Mouse (Mus musculus) limb, embryonic 13.5 days (tissue): Measurements from ENCODE around the gene Apol7e. TPM values are rescaled to one million over a fixed set of nuclear protein-coding genes. Genes with fewer than 3 reads are reported as not detected.
"Not testable (repeated sequence)": the region's sequence is repeated elsewhere in the genome, so short reads cannot be mapped to it uniquely, and the experiment has no call there.

Source experiments
- ATAC-seq: fragments of 200-750 bp; cut with Nextera tagmentation; 2 replicates; pipeline ENCODE4 v1.8.0; 2017; ENCODE audit warnings: low read depth, moderate number of reproducible peaks, moderate TSS enrichment; ENCODE audit not compliant: low FRiP score
- H3K27ac ChIP-seq: fragments of 300-500 bp; sonication (generic); 2 replicates; pipeline ENCODE4 v1.5.1; 2015; ENCODE audit warnings: inconsistent platforms, mild to moderate bottlenecking, moderate library complexity
- H3K27me3 ChIP-seq: fragments of 300-500 bp; sonication (generic); 2 replicates; pipeline ENCODE4 v1.6.1; 2015; ENCODE audit warnings: mild to moderate bottlenecking, inconsistent platforms
- H3K36me3 ChIP-seq: fragments of 300-500 bp; sonication (generic); 2 replicates; pipeline ENCODE4 v1.6.1; 2015; ENCODE audit warnings: inconsistent platforms, mild to moderate bottlenecking, moderate library complexity
- H3K4me1 ChIP-seq: fragments of 300-500 bp; sonication (generic); 2 replicates; pipeline ENCODE4 v1.6.1; 2015; ENCODE audit warnings: inconsistent platforms
- H3K4me2 ChIP-seq: fragments of 300-500 bp; sonication (generic); replicated peaks from 2 replicates; pipeline ENCODE4 v1.6.1; 2015; ENCODE audit warnings: inconsistent platforms, mild to moderate bottlenecking, moderate library complexity
- H3K4me3 ChIP-seq: fragments of 300-500 bp; sonication (generic); 2 replicates; pipeline ENCODE4 v1.5.1; 2015; ENCODE audit warnings: moderate library complexity, mild to moderate bottlenecking, inconsistent platforms
- H3K9ac ChIP-seq: fragments of 300-500 bp; sonication (generic); 2 replicates; pipeline ENCODE4 v1.6.1; 2015; ENCODE audit warnings: mild to moderate bottlenecking, inconsistent platforms
- H3K9me3 ChIP-seq: fragments of 300-500 bp; sonication (generic); 2 replicates; pipeline ENCODE4 v1.6.1; 2016; ENCODE audit warnings: inconsistent platforms
- WGBS: fragments of 180-500 bp; shearing (Covaris S2); methylation state at CpG from one replicate; pipeline ENCODE4 v1.1.7; 2015; 5-methylcytosine and 5-hydroxymethylcytosine counted together
- polyA plus RNA-seq: library from polyadenylated mRNA; unstranded; fragments of >200 nt; fragmentation: Nextera tagmentation; extraction: Ambion mirVana; gene quantifications from 2 replicates; pipeline ENCODE4 v1.2.1, GENCODE M21; 2015

Gene Apol7e
- polyA plus RNA-seq, 1 experiment from 2014 or later, result not detected

DNA sequence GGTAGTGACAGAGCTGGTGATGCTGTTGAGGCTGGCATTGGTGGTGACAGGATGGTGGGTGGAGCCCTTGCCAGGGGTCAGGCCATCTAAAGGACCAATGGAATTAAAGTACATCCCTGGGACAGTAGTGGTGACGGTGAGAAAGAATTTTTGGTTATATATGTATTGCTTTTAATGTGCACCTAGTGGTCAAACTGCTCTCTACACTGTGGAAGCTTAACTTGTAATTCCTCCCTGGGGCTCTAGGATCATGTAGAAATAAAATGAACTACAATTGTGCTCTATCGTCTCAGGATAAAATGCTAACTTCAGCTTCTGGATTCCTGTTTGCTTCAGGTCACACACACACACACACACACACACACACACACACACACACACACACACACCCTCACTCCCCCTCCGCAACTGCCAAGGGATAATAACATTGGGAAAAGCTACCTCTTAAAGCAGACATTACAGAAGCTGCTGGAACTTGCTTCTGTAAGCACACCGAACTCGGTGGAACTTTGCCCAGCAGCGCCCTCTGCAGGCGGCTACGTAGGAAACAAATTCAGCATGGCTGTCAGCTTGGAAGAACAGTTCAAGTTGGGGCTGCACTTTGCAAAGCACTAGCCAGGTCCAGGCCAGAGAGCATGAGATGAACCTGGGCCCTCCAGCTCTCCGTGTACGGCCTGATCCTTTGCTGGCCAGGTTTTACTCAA, 25.7 kb downstream of the Apol7e start:
- not testable (repeated sequence) for H3K4me2 ChIP-seq, H3K4me1 ChIP-seq, H3K36me3 ChIP-seq, H3K9me3 ChIP-seq, H3K4me3 ChIP-seq, H3K9ac ChIP-seq, H3K27ac ChIP-seq, H3K27me3 ChIP-seq
- ATAC-seq, result peak; percentile 36; the same call in 1 of the 2 replicates
- 17% methylated on average over 2 of the region's 10 CpGs for WGBS

- not testable (repeated sequence) for ATAC-seq, H3K27me3 ChIP-seq, H3K9ac ChIP-seq, H3K27ac ChIP-seq, H3K9me3 ChIP-seq, H3K36me3 ChIP-seq, H3K4me2 ChIP-seq, H3K4me1 ChIP-seq, H3K4me3 ChIP-seq
- 70% methylated on average over 6 of the region's 6 CpGs for WGBS
Observed at GRCm38 (mm10) chr15:77725393-77726020, 26.9 kb downstream of the Apol7e start.

DNA sequence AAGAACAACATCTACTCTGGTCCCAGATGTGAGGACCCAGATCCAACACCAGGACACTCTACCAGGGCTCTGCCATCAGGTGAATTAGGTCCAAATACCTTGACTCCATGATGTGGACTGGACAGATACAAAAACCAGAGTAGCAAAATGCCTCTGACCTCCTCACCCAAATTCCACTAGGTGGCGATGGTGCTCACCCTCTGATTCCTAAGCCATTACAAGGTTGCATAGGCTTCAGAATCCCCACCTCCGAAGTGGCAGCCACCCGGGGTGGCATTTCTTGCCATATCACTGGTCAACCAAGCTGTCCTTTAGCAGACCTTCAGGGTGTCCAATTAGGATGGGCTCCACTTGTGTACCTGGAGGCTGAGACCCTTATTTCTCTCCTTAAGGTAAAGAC, 28.5 kb downstream of the Apol7e start:
- H3K36me3 ChIP-seq, H3K9ac ChIP-seq, H3K4me2 ChIP-seq, H3K27me3 ChIP-seq, ATAC-seq, H3K27ac ChIP-seq, H3K9me3 ChIP-seq, H3K4me1 ChIP-seq, H3K4me3 ChIP-seq: not testable (repeated sequence)
- 7% methylated on average over 3 of the region's 3 CpGs for WGBS

DNA sequence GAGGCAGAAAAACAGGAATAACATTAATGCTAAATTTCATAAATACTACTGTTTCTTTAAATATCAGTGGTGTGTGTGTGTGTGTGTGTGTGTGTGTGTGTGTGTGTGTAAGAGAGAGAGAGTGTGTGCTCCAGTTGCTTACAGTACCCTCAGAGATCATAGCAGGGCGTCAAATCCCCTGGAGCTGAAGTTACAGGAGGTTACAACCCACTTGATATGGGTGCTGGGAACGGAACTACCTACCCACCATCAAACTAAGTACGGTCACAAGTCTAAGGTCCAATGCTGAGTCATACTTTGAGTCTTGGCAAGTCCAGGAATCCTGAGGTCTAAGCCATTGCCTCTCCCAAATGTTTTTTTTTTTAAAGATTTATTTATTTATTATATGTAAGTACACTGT, 29.1 kb downstream of the Apol7e start:
- not testable (repeated sequence) for ATAC-seq, H3K27ac ChIP-seq, H3K4me1 ChIP-seq, H3K4me3 ChIP-seq, H3K9ac ChIP-seq, H3K4me2 ChIP-seq, H3K36me3 ChIP-seq, H3K27me3 ChIP-seq, H3K9me3 ChIP-seq
- 80% methylated on average over 3 of the region's 3 CpGs for WGBS

- ATAC-seq, result not testable (repeated sequence)
- WGBS, result 85% methylated on average over 2 of the region's 4 CpGs
Observed at GRCm38 (mm10) chr15:77728739-77729138, 30.1 kb downstream of the Apol7e start, which contains the start of gene Apol9b. Gene Apol9b, plus strand, starts transcription at chr15:77729039.

DNA sequence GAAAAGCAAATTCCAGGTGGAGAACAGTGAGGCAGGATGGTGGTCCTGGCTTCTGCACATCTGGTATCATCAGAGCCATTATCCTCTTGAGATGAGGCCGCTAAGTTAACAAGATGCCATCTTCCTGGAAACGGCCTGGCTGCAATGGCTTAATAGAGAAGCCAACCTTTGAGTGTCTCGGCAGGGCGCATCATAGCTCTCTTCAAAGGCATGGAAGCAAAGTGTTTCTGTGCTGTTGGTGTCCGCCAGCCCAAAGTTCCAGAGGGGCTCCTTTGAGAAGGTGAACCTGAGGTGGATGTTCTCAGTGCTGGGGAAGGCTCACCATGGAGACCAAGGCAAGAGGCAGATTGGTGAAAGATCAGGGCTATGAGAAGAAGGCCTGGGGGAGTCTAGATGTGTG, 32.9 kb downstream of the Apol7e start:
- H3K9me3 ChIP-seq, result no peaks in the 10 kb centered on the region
- no peak overlapping the region for H3K4me2 ChIP-seq
- no peaks in the 10 kb centered on the region for H3K4me1 ChIP-seq
- no peak overlapping the region for H3K27ac ChIP-seq
- no peaks in the 10 kb centered on the region for H3K27me3 ChIP-seq
- no peak overlapping the region for H3K4me3 ChIP-seq
- ATAC-seq, result no peak
- H3K36me3 ChIP-seq, result no peaks in the 10 kb centered on the region
- 88% methylated on average over 5 of the region's 5 CpGs for WGBS
- no peak overlapping the region for H3K9ac ChIP-seq

More at GRCm38 (mm10) chr15:77728739-77729138, 30.1 kb downstream of the Apol7e start, which contains the start of gene Apol9b:
- not testable (repeated sequence) for H3K4me2 ChIP-seq, H3K27ac ChIP-seq, H3K9ac ChIP-seq, H3K27me3 ChIP-seq, H3K4me1 ChIP-seq, H3K36me3 ChIP-seq, H3K4me3 ChIP-seq, H3K9me3 ChIP-seq

DNA sequence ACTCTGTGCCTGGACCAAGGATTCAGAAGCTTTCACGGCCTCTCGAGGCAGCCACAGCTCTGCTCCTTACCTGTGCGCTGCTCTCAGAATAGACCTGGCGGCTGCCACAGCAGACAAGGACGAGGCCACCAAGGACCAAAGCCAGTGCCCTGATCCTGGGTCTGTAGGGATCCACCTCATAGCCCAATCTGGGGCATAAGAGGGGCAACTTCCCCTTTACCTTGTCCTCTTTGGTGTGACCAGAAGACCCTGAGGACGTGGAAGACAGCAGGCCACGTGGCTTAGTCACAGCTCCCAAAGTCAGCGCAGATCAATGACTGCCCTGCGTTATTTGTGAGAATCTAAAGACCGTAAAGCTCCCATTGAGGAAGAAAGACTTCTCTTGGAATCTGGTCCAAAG, 34.2 kb downstream of the Apol7e start:
- not testable (repeated sequence) for H3K4me3 ChIP-seq, H3K27ac ChIP-seq, H3K4me1 ChIP-seq, H3K36me3 ChIP-seq, H3K9ac ChIP-seq, ATAC-seq, H3K27me3 ChIP-seq, H3K4me2 ChIP-seq, H3K9me3 ChIP-seq
- WGBS, result 67% methylated on average over 10 of the region's 10 CpGs

DNA sequence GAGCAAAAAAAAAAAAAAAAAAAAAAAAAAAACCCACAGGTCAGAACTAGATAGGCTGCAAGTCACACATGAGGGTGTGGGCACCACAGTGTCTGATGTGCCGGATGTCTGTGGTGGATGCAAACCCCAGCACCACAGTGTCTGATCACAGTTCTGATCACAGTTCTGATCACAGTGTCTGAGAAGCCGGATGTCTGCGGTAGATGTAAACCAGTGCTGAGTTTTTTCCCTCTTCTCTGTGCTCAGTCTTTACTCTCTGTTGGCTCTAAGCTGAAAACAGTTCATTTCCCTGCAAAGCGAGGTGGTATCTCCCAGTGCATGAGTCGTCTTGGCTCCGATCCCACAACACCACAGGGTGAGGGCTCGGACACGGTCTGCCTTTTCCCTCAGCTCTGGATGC, 34.7 kb downstream of the Apol7e start:
- H3K4me2 ChIP-seq, H3K4me3 ChIP-seq, H3K27me3 ChIP-seq, H3K36me3 ChIP-seq, ATAC-seq, H3K9me3 ChIP-seq, H3K27ac ChIP-seq, H3K4me1 ChIP-seq, H3K9ac ChIP-seq: not testable (repeated sequence)
- WGBS, result 80% methylated on average over 8 of the region's 8 CpGs

GRCm38 (mm10) chr15:77733903-77734302, 35.2 kb downstream of the Apol7e start:
- H3K36me3 ChIP-seq, H3K27me3 ChIP-seq, H3K4me3 ChIP-seq, H3K4me1 ChIP-seq, H3K27ac ChIP-seq, H3K9ac ChIP-seq, H3K4me2 ChIP-seq, ATAC-seq, H3K9me3 ChIP-seq: not testable (repeated sequence)
- WGBS, result 68% methylated on average over 4 of the region's 4 CpGs

- no peaks in the 10 kb centered on the region for H3K9me3 ChIP-seq
- no peak for ATAC-seq
- no peak overlapping the region for H3K9ac ChIP-seq
- no peak overlapping the region for H3K27ac ChIP-seq
- no peak overlapping the region for H3K4me2 ChIP-seq
- H3K36me3 ChIP-seq, result no peaks in the 10 kb centered on the region
- no peak overlapping the region for H3K4me3 ChIP-seq
- whole genome bisulfite sequencing, result 75% methylated on average over 9 of the region's 9 CpGs
- H3K4me1 ChIP-seq, result no peaks in the 10 kb centered on the region
- H3K27me3 ChIP-seq, result no peaks in the 10 kb centered on the region
Observed at GRCm38 (mm10) chr15:77740511-77741297, 42.0 kb downstream of the Apol7e start.

- H3K36me3 ChIP-seq, H3K9me3 ChIP-seq, H3K27me3 ChIP-seq, ATAC-seq, H3K27ac ChIP-seq, H3K4me3 ChIP-seq, H3K9ac ChIP-seq, H3K4me2 ChIP-seq, H3K4me1 ChIP-seq: not testable (repeated sequence)
- 89% methylated on average over 6 of the region's 6 CpGs for WGBS
Observed at GRCm38 (mm10) chr15:77741556-77741955, 42.9 kb downstream of the Apol7e start.

DNA sequence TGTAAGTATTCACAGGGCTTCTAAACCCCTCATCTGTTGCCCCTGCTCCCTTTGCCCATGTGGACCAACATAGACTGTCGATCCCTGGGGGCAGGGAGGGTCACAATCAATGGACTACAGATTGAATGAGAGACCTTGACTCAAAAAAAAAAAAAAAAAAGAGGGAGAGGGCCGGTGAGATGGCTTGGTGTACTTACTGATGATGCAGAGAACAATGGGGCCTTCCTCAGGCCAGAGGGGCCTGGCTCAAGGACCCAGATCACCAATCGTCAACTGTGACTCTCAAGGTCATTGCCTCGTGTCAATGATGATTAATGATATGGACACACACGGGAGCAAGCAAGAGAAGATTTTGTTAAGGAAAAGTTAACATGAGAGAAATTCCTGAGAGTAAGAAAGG, 46.0 kb downstream of the Apol7e start:
- no peak for ATAC-seq
- H3K27me3 ChIP-seq, result no peaks in the 10 kb centered on the region
- H3K27ac ChIP-seq, result no peak overlapping the region
- no peak overlapping the region for H3K4me2 ChIP-seq
- H3K4me3 ChIP-seq, result no peak overlapping the region
- WGBS, result 29% methylated on average over 5 of the region's 5 CpGs
- no peaks in the 10 kb centered on the region for H3K36me3 ChIP-seq
- H3K4me1 ChIP-seq, result no peaks in the 10 kb centered on the region
- H3K9ac ChIP-seq, result no peak overlapping the region
- H3K9me3 ChIP-seq, result 0 out of 2 replicates have a peak, but pooled peaks cover 6% of the 10 kb centered on the region
